Mouse (Mus musculus): ENCODE measurements around the gene Wasf2. TPM values are rescaled to one million over a fixed set of nuclear protein-coding genes. Genes with fewer than 3 reads are reported as not detected.
"Not testable (repeated sequence)": the region's sequence is repeated elsewhere in the genome, so short reads cannot be mapped to it uniquely, and the experiment has no call there.

Wasf2 gene
- polyA plus RNA-seq, 1 experiment: 47.2 TPM

DNA sequence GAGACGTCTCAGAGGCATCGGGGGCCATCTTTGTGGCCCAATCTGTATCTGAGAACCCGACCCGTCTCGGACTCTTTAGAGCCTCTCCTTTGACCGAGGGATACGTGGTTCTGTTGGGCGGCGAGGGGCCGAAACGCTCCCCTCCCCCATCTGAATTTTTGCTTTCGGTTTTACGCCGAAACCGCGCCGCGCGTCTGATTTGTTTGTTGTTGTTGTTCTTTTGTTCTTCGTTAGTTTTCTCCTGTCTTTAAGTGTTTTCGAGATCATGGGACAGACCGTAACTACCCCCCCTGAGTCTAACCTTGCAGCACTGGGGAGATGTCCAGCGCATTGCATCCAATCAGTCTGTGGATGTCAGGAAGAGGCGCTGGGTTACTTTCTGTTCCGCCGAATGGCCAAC, 33.6 kb upstream of the Wasf2 start:
- DNase-seq (ENCODE audit: low read depth): not testable (repeated sequence)

DNA sequence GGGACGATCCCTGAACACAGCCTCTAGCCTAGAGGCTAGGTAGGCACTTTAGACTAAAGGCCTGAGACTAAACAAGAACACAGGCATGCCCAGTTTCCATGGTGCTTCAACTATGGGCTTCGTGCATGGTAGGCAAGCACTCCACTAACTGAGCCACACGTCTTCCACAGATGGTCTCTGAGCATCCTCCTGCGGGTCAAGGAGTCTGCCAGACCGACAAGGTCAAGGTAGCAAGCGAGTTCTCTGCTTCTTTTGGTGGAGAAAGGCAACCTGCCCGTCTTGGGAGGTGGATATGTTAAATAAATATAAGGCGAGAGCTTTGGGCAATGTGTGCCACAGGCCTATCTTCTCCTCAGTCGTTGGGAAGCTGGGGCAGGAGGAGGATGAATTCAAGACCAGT, 28.6 kb upstream of the Wasf2 start:
- no peak for DNase-seq (ENCODE audit: low read depth)

DNA sequence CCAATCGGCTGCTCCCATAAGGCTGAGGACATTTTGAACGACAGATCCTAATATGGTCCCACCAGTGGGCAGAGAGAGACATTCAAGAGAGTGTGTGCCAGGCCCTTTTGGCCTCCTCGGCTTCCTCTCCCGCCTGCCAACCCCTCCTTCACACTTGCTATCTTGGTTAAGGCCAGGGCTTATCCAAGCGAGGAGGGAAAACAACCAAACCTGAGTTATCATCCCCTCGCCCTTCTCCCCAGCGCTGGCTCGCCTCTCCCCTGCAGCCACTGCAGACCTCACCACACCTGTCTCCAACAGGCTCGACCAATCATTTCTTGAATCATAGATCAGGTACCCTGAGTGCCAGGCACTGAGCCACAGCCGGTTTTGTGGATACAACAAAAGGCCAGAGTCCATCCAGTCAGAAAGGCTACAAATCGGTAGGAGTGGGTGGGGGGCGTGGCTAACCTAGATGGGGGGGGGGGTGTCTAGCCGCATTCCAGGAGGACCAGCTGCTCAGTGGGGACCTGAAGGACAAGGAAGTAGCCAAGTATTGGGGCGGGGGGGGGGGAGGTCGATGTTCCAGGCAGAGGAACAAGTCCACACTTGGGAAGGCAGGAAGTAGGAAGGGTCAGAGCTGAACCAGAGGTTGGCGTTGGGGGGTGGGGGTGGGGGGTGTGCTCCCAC, 26.6 kb upstream of the Wasf2 start:
- no peak for DNase-seq (ENCODE audit: low read depth)

DNA sequence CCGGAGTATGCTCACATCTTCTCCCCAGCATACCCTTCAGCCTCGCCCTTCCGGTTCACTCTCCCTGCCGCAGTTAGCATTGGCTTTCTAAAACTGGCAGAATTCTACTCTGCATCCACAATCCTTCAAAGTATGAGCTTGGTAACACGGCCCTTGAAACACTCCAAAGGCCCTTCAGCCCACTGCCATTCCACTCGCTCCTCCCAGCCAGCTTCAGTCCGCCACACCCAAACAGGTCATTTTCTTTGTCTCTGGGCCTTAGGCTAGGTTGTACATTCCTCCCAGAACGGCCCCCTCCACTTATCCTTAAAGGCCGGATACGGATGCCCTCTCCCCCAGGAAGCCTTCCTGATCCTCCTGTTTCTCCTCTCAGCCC, 26.1 kb upstream of the Wasf2 start:
- no peak for DNase-seq (ENCODE audit: low read depth)

DNA sequence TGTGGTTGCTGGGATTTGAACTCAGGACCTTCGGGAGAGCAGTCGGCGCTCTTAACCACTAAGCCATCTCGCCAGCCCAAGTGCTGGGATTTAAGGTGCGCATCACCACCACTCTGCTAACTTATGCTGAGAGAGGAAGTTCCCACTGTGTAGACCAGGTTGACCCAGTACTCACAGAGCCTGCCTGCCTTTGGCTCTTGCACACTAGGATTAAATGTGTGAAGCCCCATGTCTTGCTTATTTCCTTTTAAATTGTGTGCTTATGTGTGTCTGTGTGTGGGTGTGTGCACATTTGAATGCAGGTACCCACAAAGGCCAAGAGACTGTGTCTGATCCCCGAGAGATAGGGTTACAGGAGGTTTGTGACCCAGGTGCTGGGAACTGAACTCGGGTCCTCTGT, 23.6 kb upstream of the Wasf2 start:
- no peak for DNase-seq (ENCODE audit: low read depth)

DNA sequence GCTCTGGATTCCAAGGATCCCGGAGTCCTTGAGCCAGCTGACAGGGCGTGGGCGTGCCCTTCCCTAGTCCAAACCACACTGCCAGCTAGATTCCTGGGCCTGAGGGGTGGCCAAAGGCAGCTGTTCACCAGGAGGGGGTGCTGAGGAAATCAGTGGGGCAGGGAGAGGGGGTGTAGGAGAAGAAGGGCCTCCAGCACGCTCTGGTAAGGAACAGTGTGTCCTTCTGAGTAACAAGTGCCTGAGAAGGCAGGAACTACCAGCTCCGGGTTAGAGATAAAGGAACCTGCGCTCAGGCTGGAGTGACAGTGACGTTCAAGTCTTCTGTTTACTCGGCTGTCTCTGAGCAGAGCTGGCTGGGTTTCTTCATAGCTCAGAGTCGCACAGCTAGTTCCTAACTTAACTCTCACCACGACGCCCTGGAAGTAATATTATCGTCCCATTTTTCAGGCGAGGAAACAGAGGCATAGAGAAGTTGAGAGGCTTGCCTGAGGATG, 22.5 kb upstream of the Wasf2 start:
- DNase-seq (ENCODE audit: low read depth): peak; percentile 81

DNA sequence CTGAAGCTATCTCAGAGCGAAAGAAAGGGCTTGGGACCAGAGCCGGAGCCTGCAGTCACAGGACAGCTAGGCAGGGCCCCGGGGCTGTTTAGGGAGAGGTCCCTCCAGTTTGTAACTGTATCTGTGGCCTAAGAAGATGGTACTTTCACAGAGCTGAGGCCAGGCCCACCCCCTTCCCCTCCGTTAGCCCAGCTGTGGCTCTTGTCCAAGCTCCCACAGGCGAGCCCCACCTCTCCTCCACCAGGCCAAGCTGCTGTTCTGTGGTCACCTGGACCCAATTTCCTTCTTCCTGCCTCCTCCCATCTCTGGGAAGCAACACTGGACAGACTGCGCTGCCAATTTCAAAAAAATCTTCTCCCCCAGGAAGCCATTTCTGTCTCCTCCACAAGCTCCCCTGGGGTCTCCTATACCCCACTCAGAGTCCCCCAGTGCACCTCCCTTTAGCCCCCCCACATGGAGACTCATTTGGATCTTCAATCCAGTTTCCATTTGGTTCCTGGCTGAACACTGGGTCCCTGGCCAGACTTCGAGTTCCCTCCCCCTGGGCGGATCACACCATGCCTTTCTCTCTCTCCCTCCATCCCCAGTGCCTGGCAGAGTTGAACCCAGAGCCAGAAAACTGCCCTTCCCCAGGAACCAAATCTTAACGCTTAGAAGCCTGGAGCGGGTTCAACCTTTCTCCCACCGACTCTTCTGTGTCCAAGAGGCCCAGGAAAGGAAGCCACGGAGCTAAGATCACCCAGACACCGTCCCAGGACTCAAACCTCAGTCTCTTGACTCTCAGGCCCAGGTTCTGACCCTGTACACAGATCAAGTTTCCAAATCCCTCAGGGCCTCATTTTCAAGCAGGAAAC, 21.6 kb upstream of the Wasf2 start:
- DNase-seq (ENCODE audit: low read depth): no peak

DNA sequence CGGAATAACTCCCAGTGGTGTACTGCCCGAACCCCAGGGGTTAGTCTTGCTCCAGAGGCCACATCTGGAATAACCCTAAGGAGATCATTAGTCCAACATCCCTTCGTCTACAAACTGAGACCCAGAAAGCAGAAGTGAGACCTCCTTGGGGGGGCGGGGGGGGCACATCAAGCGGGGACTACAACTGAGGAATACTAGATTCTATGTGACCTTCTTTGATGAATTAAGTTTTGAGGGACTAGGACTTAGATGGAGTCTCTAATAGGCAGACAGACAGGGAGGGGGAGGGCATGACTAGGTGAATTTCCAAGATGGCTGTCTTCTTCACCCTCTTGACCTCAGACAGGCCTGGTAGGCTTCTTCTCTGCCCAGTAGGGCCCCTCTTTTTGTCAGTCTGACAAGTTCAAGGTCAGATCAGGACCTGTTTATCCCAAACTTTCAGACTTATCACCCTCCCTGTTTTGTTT, 20.9 kb upstream of the Wasf2 start:
- no peak for DNase-seq (ENCODE audit: low read depth)

DNA sequence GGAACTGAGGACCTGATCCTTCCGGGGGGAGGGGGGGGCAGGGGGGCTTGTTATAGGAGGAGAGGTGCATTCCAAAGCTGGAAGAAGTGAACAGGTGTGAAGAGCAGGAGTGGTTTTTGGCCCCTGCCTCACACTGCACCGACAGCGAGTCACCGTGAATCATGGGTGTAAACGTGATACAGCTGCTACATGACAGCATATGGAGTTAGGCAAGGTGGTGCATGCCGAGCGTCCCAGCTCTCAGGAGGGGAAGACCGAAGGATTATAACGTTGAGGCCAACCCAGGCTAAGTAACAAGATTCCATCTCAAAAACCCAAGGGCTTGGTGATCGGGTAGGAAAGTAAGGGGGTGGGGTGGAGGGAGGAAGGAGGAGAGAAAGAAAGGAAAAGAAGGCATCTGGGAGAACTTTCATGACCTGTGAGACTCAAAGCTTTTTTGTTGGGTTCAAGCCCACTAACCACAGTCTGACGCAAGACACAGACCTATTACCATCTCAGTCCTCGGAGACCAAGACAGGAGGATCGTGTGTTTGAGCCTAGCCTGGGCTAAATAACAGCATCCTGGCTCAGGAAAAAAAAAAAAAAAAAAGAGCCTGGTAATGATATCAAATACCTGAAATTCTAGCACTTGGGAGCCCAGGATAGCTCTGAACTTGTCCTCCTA, 18.0 kb upstream of the Wasf2 start:
- DNase-seq (ENCODE audit: low read depth): no peak

DNA sequence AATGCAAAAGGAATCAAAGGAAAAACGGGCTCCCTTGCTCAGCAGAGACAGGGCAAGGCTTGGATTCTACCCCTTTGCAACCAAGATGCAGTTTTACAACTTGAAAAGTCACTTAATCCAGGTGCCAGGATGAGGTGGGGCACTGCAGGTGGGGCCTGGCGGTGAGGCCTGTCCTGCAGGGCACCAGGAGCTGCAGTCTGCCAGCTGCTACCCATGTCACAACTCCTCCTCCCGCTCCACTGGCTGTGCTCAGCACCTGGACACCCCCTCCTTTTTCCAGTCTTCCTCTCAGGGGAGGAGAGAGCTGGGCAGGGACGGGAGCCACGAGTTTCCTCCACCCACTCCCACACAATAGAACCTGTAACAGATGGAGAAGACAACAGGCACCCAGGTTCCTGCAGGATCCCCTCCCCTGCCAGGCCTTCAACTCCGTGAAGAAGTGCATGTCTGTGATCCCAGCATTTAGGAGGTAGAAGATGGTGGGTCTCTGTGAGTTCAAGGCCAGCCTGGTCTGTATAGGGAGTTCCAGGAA, 16.9 kb upstream of the Wasf2 start:
- no peak for DNase-seq (ENCODE audit: low read depth)

DNA sequence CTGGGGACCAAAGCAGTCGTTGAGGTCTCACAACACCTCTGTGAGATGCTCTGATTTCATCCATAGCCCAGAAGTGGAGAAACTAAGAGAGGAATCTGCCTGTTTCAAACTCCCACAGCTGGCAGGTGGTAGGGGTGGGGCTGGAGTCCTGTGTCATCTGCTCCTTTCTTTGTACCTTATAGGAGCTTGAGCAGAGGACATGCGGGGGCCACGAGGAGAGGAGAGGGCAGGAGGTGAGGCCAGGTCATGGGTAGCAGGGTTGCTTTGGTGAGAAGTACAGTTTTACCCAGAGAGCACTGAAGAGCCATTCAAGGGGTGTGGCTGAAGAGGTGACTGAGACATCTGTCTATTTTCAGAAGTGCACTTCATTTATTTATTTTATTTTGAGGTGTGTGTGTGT, 15.5 kb upstream of the Wasf2 start:
- no peak for DNase-seq (ENCODE audit: low read depth)

DNA sequence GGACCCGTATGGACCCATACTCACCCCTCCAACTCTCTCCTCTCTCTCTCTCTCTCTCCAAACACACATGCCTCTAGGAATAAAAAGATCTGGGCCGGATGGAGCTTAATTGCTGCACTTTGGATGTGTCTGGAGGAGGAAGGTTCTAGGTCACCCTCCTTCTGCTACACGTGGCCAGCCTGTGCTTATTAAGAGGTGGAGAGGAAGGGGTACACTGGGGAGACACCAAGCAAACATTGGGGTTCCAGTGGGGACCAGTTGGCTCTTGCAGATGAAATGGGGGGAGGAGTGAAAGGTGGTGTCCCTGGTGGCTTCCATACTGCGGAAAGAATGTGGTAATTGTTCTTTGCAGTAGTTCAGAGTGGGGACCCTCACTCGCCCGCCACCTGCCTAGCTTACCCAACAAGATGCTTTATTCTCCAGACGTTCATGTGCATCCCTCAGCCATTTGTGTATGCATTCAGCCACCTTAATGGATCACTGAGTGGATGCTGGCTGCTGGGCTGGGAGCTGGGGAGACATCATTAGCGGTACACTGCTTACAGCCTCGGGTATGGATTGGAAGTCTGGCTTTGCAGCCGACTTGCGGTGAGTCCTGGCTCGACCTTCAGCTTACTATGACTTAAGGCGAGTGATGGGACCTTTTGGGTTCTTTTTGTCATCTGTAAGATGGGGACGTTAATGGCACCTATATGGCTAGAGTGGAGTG, 14.4 kb upstream of the Wasf2 start:
- DNase-seq (ENCODE audit: low read depth): no peak

DNA sequence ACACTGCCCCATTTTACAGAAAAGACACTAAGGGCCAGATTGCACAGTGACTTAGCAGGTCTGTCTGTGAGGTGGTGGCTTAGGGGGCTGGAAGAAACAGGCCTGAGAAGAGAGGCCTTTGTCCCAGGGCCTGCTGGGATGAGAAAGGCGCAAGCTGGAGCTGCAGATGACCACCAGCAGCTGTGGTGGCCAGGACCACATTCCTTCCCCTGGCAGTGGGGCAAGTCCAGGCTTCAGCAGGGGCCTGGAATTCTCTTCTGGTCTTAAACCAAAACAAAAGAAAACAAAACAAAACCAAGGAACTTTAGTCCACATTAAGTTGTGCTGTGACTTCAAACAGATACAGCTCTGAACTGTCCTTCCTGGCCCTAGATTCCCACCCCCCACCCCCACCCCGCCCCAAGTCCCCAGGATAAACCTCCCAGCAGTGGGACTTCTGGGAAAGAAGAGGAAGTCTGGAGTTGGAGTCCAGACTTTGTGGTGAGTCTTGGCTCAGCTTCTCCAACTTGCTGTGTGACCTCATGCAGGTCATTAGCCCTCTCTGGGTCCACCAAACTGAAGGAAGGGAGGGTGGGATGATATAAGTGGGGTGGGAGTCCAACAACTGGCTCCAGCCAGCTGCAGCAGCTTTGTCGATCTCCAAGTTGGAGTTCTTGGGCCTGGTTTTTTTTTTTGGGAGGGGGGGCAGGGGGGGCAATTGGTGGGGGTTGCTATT, 13.4 kb upstream of the Wasf2 start:
- DNase-seq (ENCODE audit: low read depth): no peak

DNA sequence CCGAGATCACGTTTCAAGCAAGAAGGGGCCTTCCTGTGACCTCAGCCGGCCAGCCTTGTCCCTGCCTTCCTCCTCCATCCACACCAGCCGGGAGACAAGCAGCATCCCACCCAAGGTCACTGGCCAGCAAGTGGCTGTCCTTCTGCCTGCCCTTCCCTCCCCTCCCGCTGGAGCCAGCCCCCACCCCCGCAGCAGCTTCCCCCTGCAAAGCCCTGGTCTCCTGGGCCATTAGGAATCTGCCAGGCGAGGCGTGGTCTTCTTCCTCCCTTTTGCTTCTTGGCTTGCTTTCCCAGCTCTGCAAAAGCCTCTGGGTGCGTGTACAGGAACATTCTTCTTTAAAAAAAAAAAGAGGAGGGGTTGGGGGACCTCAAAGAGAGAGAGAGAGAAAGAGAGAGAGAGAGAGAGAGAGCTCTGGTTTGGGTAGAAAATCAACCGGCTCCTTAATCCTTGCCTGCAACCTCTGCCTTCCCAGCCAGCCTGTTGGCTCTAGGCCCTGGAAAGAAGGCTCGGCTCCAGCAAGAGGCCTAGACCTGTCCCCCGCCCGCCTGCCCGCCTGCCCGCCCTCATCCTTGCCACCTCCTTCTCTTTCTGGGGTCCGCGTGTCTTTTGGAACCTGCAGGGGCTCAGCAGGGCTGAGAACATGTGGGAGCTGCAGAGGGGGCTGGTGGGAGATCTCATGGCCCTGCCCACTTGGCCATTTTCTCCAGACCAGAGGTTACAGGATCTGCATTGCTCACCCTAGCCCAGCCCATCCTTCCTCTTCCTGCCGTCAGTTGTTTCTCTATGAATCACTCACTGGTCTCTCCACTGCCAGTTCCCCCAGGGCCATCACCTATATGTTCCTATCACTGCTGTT, 12.5 kb upstream of the Wasf2 start:
- peak; percentile 96 for DNase-seq (ENCODE audit: low read depth)

DNA sequence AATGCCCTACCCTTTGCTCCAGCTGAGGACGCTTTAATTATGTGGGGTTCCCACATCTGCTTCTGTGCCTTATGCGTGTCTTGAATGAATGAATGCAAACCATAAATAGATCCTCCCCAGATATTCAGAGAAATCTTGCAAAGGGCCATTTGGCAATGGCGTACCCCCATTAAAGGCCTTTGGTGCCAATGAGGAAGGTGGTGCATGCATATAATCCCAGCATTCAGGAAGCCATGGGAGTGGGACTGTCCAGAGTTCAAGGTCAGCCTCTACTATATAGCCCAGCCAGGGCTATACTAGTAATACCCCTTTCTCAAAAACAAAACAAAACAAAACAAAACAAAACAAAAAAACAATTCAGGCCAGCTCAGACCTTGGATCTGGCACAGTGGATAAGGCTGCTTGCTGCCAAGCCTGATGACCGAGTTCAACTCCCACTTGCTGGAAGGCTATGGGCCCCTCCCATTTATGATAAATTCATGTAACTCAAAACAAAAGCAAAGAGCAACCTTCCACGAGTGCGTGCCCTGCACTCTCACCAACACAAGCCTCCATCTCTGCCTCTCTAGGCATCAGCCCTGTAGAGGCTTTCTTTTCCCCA, 11.4 kb upstream of the Wasf2 start:
- DNase-seq (ENCODE audit: low read depth): no peak

DNA sequence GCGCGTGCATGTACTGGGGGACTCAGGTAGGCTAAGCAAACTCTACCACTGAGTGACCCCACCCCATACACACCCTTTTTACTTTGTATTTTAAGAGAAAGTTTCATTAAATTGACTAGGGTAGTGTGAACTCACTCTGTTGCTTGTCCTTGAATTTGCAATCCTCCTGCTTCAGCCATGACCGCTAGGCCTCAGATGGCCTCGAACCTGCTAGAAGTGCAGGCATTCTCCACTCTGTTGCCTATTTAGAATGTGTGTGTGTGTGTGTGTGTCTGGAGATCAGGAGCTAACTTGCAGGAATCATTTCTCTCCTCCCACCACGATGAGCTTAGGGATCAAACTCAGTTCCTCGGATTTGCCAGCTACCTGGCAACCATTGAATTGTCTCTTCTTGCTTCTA, 10.7 kb upstream of the Wasf2 start:
- DNase-seq (ENCODE audit: low read depth): no peak

DNA sequence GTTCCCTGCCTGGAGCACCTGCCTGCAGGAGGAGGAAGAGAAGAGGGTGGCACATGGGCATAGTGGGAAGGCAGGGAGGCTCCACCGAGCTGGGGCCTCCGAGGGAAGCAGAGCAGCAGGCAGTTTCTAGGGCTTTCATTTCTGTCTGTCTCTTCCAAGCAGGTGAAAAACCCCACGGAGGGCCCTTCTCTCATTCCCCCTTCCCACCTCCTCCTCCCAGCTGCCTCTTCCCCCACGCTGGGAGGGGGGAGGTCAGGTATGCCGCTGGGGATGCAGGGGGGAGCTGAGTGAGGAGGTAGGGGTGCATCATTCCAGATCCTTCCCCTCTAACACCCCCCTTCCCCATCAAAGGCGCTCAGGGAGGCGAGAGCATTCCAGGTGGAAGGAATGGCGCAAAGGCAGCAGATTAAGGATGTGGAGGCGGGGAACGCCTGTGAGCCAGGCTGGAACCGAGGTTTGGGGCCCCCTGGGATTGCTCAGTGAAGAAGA, 9.4 kb upstream of the Wasf2 start:
- no peak for DNase-seq (ENCODE audit: low read depth)

DNA sequence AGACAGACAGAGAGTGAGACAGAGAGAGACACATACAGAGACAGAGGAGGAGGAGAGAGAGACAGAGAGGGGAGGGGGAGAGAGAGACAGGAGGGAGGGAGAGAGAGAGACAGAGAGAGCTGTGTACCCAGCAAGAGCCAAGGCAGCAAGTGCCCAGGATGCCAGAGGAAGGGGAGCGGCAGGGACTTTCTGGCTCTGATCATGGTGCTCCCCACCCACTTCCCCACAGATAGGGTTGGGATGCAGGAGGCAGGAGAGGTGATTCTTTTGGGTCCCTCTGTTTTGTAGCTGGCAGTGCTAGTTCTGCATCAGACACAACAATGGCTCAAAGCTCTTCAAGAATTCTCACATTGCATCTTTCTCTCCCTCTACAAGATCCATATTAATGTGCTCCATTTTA, 8.9 kb upstream of the Wasf2 start:
- no peak for DNase-seq (ENCODE audit: low read depth)

DNA sequence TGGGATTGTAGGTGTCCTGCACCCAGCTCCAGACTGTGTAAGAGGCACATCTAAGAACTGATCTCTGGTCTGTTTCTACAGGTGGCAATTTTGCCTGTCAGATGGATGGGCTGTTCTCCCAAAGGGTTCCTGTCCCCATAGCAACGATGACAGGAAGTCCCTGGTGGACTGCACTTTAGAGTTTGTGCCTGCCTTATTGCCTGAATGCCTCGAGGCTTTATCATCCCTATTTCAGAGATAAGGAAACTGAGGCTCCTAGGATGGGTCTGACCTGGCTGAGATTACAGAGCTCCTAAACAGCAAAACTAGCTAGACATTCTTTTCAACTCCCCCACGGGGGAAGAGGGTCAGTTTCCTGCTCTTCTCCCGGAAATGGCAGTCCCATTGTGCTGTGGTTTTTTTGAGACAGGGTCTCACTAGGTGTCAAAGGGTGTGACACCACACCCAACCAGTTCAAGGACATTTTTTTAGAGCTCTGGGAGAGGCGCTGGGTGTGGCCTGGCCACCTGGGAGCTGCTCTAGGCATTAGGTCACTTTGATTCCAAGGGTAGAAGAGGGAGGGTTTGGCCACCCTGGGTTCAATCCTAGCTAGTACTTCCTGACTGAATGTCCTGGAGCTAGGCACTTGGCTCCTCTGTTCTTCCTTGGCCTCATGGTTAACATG, 8.2 kb upstream of the Wasf2 start:
- DNase-seq (ENCODE audit: low read depth): no peak
